Mouse (Mus musculus) liver, postnatal 0 days (tissue): ENCODE results near the gene C1rl. TPM values are rescaled to one million over a fixed set of nuclear protein-coding genes. Genes with fewer than 3 reads are reported as not detected.

Experiments used
- ATAC-seq: fragments of 200-750 bp; cut with Nextera tagmentation; 2 replicates; pipeline ENCODE4 v1.8.0; 2017; ENCODE audit warnings: mild to moderate bottlenecking, moderate library complexity
- DNase-seq: peaks from one replicate; pipeline ENCODE4 v3.0.0-alpha.2; 2016
- H3K27ac ChIP-seq: fragments of 300-500 bp; sonication (generic); 2 replicates; pipeline ENCODE4 v1.5.1; 2014; ENCODE audit warnings: antibody characterized with exemption, moderate library complexity, mild to moderate bottlenecking, low read depth
- H3K27me3 ChIP-seq: fragments of 300-500 bp; sonication (generic); 2 replicates; pipeline ENCODE4 v1.6.1; 2014; ENCODE audit warnings: low read length, control low read depth, mixed read lengths; ENCODE audit not compliant: insufficient read depth
- H3K36me3 ChIP-seq: fragments of 300-500 bp; sonication (generic); replicated peaks from 2 replicates; pipeline ENCODE4 v1.6.1; 2014; ENCODE audit warnings: mild to moderate bottlenecking, control low read depth, low read length, moderate library complexity, mixed read lengths; ENCODE audit not compliant: insufficient read depth
- H3K4me1 ChIP-seq: fragments of 300-500 bp; sonication (generic); 2 replicates; pipeline ENCODE4 v1.6.1; 2014; ENCODE audit warnings: antibody characterized with exemption, mild to moderate bottlenecking, control low read depth; ENCODE audit not compliant: insufficient read depth
- H3K4me2 ChIP-seq: fragments of 300-500 bp; sonication (generic); 2 replicates; pipeline ENCODE4 v1.6.1; 2014; ENCODE audit warnings: low read depth, mild to moderate bottlenecking, low read length, moderate library complexity, mixed read lengths
- H3K4me3 ChIP-seq: fragments of 300-500 bp; sonication (generic); 2 replicates; pipeline ENCODE4 v1.5.1; 2014; ENCODE audit warnings: low read depth, low read length
- H3K9ac ChIP-seq: fragments of 300-500 bp; sonication (generic); replicated peaks from 2 replicates; pipeline ENCODE4 v1.6.1; 2014; ENCODE audit warnings: mild to moderate bottlenecking, moderate library complexity
- H3K9me3 ChIP-seq: fragments of 300-500 bp; sonication (generic); 2 replicates; pipeline ENCODE4 v1.6.1; 2016; ENCODE audit warnings: mild to moderate bottlenecking, control low read depth, low read length, mixed read lengths
- CTCF ChIP-seq: sonication (generic); IDR thresholded peaks from 2 replicates; pipeline ENCODE4 v1.5.1; 2016; ENCODE audit warnings: antibody characterized with exemption, low read depth
- EP300 ChIP-seq: IDR thresholded peaks from 2 replicates; pipeline ENCODE4 v1.6.1; 2016; ENCODE audit warnings: antibody characterized with exemption, low read depth, mild to moderate bottlenecking
- WGBS: fragments of 180-500 bp; shearing (Covaris S2); extraction: QIAGEN DNeasy Blood & Tissue Kit; methylation state at CpG from one replicate; pipeline ENCODE4 v1.1.7; 2014; ENCODE audit not compliant: insufficient replicate concordance; 5-methylcytosine and 5-hydroxymethylcytosine counted together
- polyA plus RNA-seq: library from polyadenylated mRNA; unstranded; fragments of >200 nt; fragmentation: Nextera tagmentation; extraction: Ambion mirVana; gene quantifications from 2 replicates; pipeline ENCODE4 v1.2.1, GENCODE M21; 2015

C1rl gene
- polyA plus RNA-seq, 1 experiment from 2014 or later = 36.2 TPM

DNA sequence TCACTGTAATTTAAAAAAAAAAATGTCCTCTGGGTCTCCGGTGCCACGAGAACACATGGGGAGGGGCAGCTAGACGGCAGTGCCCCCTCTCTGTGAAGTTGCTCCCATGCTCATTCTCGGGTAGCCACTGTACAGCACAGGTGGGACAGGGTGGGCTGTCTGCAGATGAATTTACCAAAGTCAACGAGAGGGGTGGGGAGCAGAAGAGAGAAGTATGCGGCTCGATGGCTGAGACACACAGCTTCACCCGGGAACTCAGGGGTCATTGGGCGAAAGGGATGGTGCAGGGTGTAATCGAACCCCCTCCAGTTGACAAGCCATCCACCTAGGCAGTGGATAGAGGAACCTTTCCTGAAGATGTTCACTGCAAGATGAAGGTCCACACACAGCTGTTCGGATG, 16.1 kb upstream of the C1rl start:
- no peak for DNase-seq
- peaks cover 29% of the 10 kb centered on the region for H3K4me1 ChIP-seq
- WGBS = 78% methylated on average over 11 of the region's 11 CpGs

DNA sequence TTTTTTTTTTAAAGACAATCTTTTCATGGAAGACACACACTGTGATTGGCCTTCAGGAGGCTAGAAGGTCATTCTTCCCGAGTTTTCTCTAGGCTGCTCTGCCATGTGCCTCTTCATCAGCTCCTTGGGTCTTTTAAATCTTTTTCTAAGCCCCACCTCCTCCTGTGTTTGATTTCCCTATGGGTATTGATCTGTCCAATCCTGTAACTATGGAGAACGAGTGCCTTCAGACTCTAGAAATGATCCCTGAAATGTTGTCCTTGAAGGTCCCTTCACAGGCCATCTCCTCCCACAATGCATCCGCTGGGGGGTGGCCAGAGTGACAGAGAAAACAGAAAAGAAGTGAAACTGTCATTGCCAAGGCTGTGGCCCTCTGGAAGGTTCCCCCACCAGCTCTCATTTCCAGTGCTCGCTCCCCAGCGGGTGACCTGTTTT, 15.7 kb upstream of the C1rl start:
- TF ChIP-seq CTCF (no peak), EP300 (no peak)
- 50% methylated on average over 5 of the region's 5 CpGs for WGBS
- peak overlapping the region; percentile 86; the same call in 1 of the 2 replicates for H3K27ac ChIP-seq
- H3K9me3 ChIP-seq = no peaks in the 10 kb centered on the region
- no peaks in the 10 kb centered on the region for H3K36me3 ChIP-seq
- peaks cover 29% of the 10 kb centered on the region for H3K4me1 ChIP-seq
- DNase-seq (no peak), ATAC-seq (no peak)
- no peak overlapping the region for H3K4me3 ChIP-seq
- no peaks in the 10 kb centered on the region for H3K27me3 ChIP-seq
- no peak overlapping the region for H3K4me2 ChIP-seq
- H3K9ac ChIP-seq = no peak overlapping the region

More for the DNA sequence above, 16.1 kb upstream of the C1rl start:
- H3K9ac ChIP-seq = no peak overlapping the region
- H3K4me3 ChIP-seq = no peak overlapping the region
- no peaks in the 10 kb centered on the region for H3K9me3 ChIP-seq
- no peak for TF ChIP-seq EP300
- TF ChIP-seq CTCF = no peak
- no peaks in the 10 kb centered on the region for H3K27me3 ChIP-seq
- H3K27ac ChIP-seq = no peak overlapping the region
- H3K36me3 ChIP-seq = no peaks in the 10 kb centered on the region
- ATAC-seq = no peak
- no peak overlapping the region for H3K4me2 ChIP-seq

DNA sequence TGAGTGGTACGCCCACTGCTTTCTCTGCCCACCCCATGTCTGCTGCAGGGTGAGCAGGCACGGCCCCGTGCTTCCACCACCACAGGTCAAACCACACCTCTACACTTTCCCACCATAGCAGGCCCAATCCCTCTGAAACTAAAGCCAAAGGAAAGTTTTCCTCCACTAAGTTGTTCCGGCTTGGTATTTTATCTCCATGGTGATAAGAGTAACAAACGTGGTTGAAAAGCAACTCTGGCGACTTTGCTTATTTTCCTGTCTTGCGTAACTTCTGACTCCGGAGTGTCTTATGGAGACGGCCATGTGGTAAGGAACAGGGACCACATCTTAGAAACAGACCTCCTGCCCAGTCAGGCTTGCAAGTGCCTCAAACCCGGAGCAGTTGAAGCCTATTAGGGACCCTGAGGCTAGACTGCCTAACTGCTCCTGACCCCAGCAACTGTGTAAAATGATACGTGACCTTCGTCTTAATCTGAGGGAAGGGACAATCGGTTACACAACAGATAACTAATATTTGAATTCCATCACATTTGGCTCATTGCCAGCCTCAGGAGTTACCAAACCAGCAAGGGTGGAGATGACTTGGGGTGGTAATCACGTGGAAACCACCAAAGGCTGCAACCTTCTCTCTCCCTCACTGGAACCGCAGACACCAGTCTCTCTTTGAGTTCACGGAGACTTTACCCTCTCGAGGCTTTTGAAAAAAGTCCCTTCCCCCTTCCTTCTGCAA, 14.8 kb upstream of the C1rl start:
- Histone ChIP-seq H3K27me3 (no peaks in the 10 kb centered on the region), H3K27ac (peak overlapping the region; percentile 86), H3K4me2 (peak overlapping the region; percentile 56), H3K36me3 (no peaks in the 10 kb centered on the region), H3K4me1 (peaks cover 29% of the 10 kb centered on the region), H3K9me3 (no peaks in the 10 kb centered on the region), H3K9ac (no peak overlapping the region), H3K4me3 (no peak overlapping the region)
- ATAC-seq = peak; percentile 59
- peak; percentile 67; the same call in 1 of the 2 replicates for TF ChIP-seq EP300
- no peak for TF ChIP-seq CTCF
- DNase-seq = peak; percentile 69
- WGBS = 14% methylated on average over 17 of the region's 17 CpGs

DNA sequence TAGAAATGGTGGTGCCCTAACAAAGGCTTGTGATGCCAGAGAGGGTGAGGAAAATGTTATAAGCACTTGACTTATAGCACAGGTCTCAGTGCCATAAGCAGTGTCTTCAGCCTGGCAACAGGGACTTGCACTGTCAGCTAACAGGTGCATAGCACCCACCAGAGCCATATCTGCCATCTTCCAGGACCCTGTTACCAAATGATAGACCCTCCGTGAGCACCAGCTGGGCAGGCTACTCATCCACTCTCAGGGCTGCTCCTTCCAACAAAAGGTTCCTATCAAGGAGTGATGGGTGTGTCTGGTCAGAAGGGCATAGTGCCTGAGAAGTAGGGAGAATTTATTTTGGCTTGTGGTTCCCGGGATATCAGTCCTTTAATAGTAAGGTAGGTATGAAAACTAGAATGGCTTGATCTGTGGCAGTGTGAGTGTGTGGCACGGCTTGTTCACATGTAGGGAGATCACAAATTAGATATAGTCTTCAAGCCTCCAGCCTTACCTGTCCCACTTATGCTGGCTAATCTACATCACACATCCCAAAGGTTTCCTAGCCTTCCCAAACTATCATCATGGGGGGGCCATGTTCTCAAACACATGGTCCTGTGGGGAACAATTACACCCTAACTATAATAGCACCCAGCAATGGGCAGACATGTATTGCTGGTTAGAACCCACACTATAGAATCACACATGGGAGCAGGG, 13.9 kb upstream of the C1rl start:
- ATAC-seq = no peak
- Histone ChIP-seq H3K27me3 (no peaks in the 10 kb centered on the region), H3K4me1 (peaks cover 29% of the 10 kb centered on the region), H3K9me3 (no peaks in the 10 kb centered on the region), H3K4me3 (no peak overlapping the region), H3K9ac (no peak overlapping the region), H3K4me2 (peak overlapping the region; percentile 56; the same call in 1 of the 2 replicates), H3K27ac (peak overlapping the region; percentile 86), H3K36me3 (no peaks in the 10 kb centered on the region)
- DNase-seq = no peak
- 75% methylated on average over 3 of the region's 3 CpGs for WGBS
- TF ChIP-seq EP300 (no peak), CTCF (no peak)

DNA sequence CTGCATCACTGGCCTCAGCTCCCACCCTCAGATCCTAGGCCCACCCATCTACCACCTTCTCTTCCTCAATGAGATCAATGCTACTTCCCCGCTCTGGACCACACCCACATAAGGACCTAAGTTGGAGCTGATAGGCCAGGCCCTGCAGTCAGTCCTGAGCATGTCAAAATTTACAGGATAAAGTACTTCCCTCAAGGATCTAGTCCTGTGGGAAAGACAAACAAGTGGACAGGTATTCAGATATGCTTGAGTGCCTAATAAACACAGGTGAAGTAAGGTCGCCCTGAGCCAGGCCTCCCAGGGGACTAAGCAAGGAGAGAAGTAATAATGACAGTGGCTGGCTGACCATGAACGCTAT, 13.4 kb upstream of the C1rl start:
- WGBS = 77% methylated on average over 3 of the region's 3 CpGs
- H3K9ac ChIP-seq = no peak overlapping the region
- ATAC-seq = no peak
- no peaks in the 10 kb centered on the region for H3K9me3 ChIP-seq
- DNase-seq = no peak
- H3K4me3 ChIP-seq = no peak overlapping the region
- H3K36me3 ChIP-seq = no peaks in the 10 kb centered on the region
- H3K4me1 ChIP-seq = peaks cover 29% of the 10 kb centered on the region
- TF ChIP-seq EP300 (no peak), CTCF (no peak)
- no peak overlapping the region for H3K4me2 ChIP-seq
- no peak overlapping the region for H3K27ac ChIP-seq
- no peaks in the 10 kb centered on the region for H3K27me3 ChIP-seq

DNA sequence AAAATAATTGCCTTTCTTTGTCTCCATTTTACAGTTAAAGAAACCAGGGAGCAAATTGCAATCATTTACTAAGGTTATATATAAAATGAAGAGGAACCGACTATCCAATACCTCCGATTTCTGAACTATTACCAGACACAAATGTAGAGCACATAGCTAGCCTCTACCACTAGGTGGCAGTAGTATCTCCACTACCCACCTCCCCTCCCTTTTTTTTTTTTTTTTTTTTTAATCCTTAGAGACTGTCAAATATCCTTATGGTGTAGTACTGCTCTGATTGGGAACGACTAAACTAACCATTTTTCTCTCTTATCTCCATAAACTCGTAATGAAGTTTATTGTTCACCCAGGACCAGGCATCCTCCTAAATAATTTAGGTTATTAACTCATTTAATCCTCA, 12.6 kb upstream of the C1rl start:
- Histone ChIP-seq H3K9me3 (no peaks in the 10 kb centered on the region), H3K27ac (no peak overlapping the region), H3K4me3 (no peak overlapping the region), H3K36me3 (no peaks in the 10 kb centered on the region), H3K9ac (no peak overlapping the region), H3K4me1 (peaks cover 29% of the 10 kb centered on the region), H3K27me3 (no peaks in the 10 kb centered on the region), H3K4me2 (no peak overlapping the region)
- ATAC-seq (no peak), DNase-seq (no peak)
- 41% methylated on average over 4 of the region's 4 CpGs for WGBS
- TF ChIP-seq CTCF (peak; percentile 74), EP300 (no peak)
